Comparison of ENCODE assay signal across 17 mouse cellular contexts in the genomic region with DNA sequence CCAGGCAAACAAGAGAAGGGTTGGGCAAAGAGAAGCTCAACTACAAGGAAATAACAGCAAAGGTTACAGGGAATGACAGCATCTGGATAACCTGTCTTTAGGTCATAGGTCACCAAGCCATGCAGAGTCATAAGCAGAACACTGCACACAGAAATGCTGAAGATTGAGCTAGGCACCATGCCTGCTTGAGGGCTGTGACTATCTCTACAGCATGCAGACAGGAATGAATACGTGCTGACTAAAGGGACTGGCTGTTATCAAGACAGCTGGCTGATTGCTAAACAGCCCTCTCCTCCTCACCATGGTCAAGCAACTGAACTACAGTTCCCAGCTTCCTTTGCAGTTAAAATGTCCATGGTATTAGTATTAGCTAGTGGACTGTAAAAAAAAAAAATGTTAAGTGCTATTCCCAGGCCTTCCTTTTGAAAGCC. TPM values are rescaled to one million over a fixed set of nuclear protein-coding genes. Genes with fewer than 3 reads are reported as not detected.
DNase-seq lines count a peak whose midpoint lies in the region; ATAC-seq and TF ChIP-seq lines count a peak whose summit lies in the region.
"Had no signal": no experiment of that assay in that cellular context is flagged by ENCODE, and none has a peak within 500 bp of the region (broad histone marks: within the 10 kb centered on the region; RNA-seq: fewer than 3 reads in every experiment).

No protein-coding gene starts in this region.

- no peak overlapping the region for H3K4me2 ChIP-seq in lung, postnatal 0 days (replicated peaks; ENCODE audit: low read depth, low read length)
- H3K4me2 ChIP-seq in liver, embryonic 16.5 days (ENCODE audit: low read depth, low read length), result no peak overlapping the region
- H3K4me2 ChIP-seq: forebrain, embryonic 15.5 days; heart, embryonic 11.5 days had no signal

- TF ChIP-seq CTCF in lung, postnatal 0 days (IDR thresholded peaks at IDR 0.05), result no peak
- TF ChIP-seq CTCF in gastrocnemius, adult 2 months (IDR thresholded peaks at IDR 0.05), result no peak

- intact Hi-C loops in gastrocnemius, adult 2 months (cut with DNase I), result no loop called here

- TF ChIP-seq EP300 in lung, postnatal 0 days (IDR thresholded peaks at IDR 0.05), result no peak

- no peak overlapping the region for H3K4me3 ChIP-seq in lung, postnatal 0 days (ENCODE audit: low read depth, low read length)
- no peak overlapping the region for H3K4me3 ChIP-seq in liver, embryonic 16.5 days (ENCODE audit: low read depth, low read length)
- H3K4me3 ChIP-seq in gastrocnemius, adult 2 months, result no peak overlapping the region
- H3K4me3 ChIP-seq: forebrain, embryonic 15.5 days had no signal

- no peaks in the 10 kb centered on the region for H3K9me3 ChIP-seq in lung, postnatal 0 days (ENCODE audit: low read length)
- H3K9me3 ChIP-seq in liver, embryonic 16.5 days (replicated peaks; ENCODE audit: control insufficient read depth, low read length), result no peaks in the 10 kb centered on the region
- H3K9me3 ChIP-seq: forebrain, embryonic 15.5 days had no signal

- no peaks in the 10 kb centered on the region for H3K27me3 ChIP-seq in lung, postnatal 0 days (replicated peaks; ENCODE audit: insufficient read depth, low read length)
- no peaks in the 10 kb centered on the region for H3K27me3 ChIP-seq in liver, embryonic 16.5 days (ENCODE audit: control insufficient read depth, insufficient read depth, low read depth, low read length)
- H3K27me3 ChIP-seq: forebrain, embryonic 15.5 days had no signal

- peak; percentile 67 for DNase-seq in lung, postnatal 0 days (ENCODE audit: low spot score)
- no peak for DNase-seq in lung, postnatal 14 days
- DNase-seq in cerebellum, adult 11-12 months, result no peak
- no peak for DNase-seq in gastrocnemius, adult 2 months
- DNase-seq in Muller cell, postnatal 12 days (ENCODE audit: inconsistent ontology term), result no peak
- DNase-seq: gastrocnemius, postnatal 10 days; kidney, adult 18-20 months; kidney, postnatal 25 days; left cerebral cortex, postnatal 4 days; lung, postnatal 36 days; midbrain, embryonic 14.5 days; right cerebral cortex, postnatal 4 days; thymus, postnatal 36 days had no signal

- ATAC-seq in lung, postnatal 0 days, result peak; percentile 55
- ATAC-seq in granulocyte monocyte progenitor cell, adult 5-6 weeks (replicated peaks; ENCODE audit: poor library complexity, severe bottlenecking), result peak; percentile 63
- ATAC-seq in liver, embryonic 16.5 days (ENCODE audit: low read depth), result peak; percentile 89
- ATAC-seq: forebrain, embryonic 15.5 days had no signal

- H3K9ac ChIP-seq in lung, postnatal 0 days (replicated peaks; ENCODE audit: low read depth), result no peak overlapping the region
- no peak overlapping the region for H3K9ac ChIP-seq in liver, embryonic 16.5 days (ENCODE audit: low read depth, low read length)
- H3K9ac ChIP-seq: forebrain, embryonic 15.5 days had no signal

- H3K4me1 ChIP-seq in lung, postnatal 0 days (ENCODE audit: insufficient read depth, low read depth, low read length), result no peaks in the 10 kb centered on the region
- H3K4me1 ChIP-seq in liver, embryonic 16.5 days (ENCODE audit: control insufficient read depth, low read depth, low read length), result peaks cover 19% of the 10 kb centered on the region

- no peaks in the 10 kb centered on the region for H3K36me3 ChIP-seq in lung, postnatal 0 days (ENCODE audit: insufficient read depth, low read length)
- H3K36me3 ChIP-seq in liver, embryonic 16.5 days (ENCODE audit: control insufficient read depth, insufficient read depth), result no peaks in the 10 kb centered on the region
- H3K36me3 ChIP-seq: forebrain, embryonic 15.5 days had no signal

- H3K27ac ChIP-seq in lung, postnatal 0 days (ENCODE audit: low read length), result no peak overlapping the region
- H3K27ac ChIP-seq in liver, embryonic 16.5 days (ENCODE audit: low read length), result peak overlapping the region; percentile 8; the same call in 1 of the 2 replicates
- H3K27ac ChIP-seq in gastrocnemius, adult 2 months, result no peak overlapping the region
- H3K27ac ChIP-seq: forebrain, embryonic 15.5 days had no signal

- WGBS in lung, postnatal 0 days, result 29% methylated on average over 1 of the region's 1 CpGs
- WGBS in liver, embryonic 16.5 days (ENCODE audit: insufficient replicate concordance), result 12% methylated on average over 1 of the region's 1 CpGs

RNA-seq across cellular contexts. Expression of gene Pex5, which starts 9.2 kb away (rescaled TPM):
- 28.5 and 29.2 TPM in 2 replicates for polyA plus RNA-seq in lung, postnatal 0 days (2015; fragmentation: Nextera tagmentation; extraction: Ambion mirVana)
- 31.3 and 34.9 TPM in 2 replicates for total RNA-seq in granulocyte monocyte progenitor cell, adult 5-6 weeks (2014; fragmentation: Nextera tagmentation)
- total RNA-seq in granulocyte monocyte progenitor cell, adult 5-6 weeks (2017), result 16.2 and 19.5 TPM in 2 replicates
- 27.1 and 28.2 TPM in 2 replicates for polyA plus RNA-seq in liver, embryonic 16.5 days (2015; fragmentation: Nextera tagmentation; extraction: Ambion mirVana)
- total RNA-seq in gastrocnemius, adult 2 months (2021), result 10 to 100 TPM; 19.8 to 25.2 TPM

RNA-seq across cellular contexts. Expression of gene Clstn3, which starts 40.5 kb away (rescaled TPM):
- polyA plus RNA-seq in lung, postnatal 0 days (2015; fragmentation: Nextera tagmentation; extraction: Ambion mirVana), result 0.31 and 0.88 TPM in 2 replicates
- total RNA-seq in granulocyte monocyte progenitor cell, adult 5-6 weeks (2014; fragmentation: Nextera tagmentation), result 7.5 and 17.8 TPM in 2 replicates
- total RNA-seq in granulocyte monocyte progenitor cell, adult 5-6 weeks (2017), result 8.6 and 11.6 TPM in 2 replicates
- 4.9 and 5.1 TPM in 2 replicates for polyA plus RNA-seq in liver, embryonic 16.5 days (2015; fragmentation: Nextera tagmentation; extraction: Ambion mirVana)
- under 1 TPM; 0.36 to 0.64 TPM for total RNA-seq in gastrocnemius, adult 2 months (2021)

Comparison
In these comparisons a context has a peak if more than half of its experiments do, and no peak if none do; other contexts are left out.
1. RNA of gene Clstn3, which starts 40.5 kb away (total RNA-seq): 7.5 to 17.8 TPM in granulocyte monocyte progenitor cell, adult 5-6 weeks; 0.36 to 0.64 TPM in gastrocnemius, adult 2 months; every median in the first group is over 4 times any median in the second.
2. Peak in every context shown above with its lines, with median percentiles within 50 percentile points of each other: ATAC-seq.